Mouse (Mus musculus) B cell, adult (primary cell): ENCODE measurements around the gene Lum. TPM values are rescaled to one million over a fixed set of nuclear protein-coding genes. Genes with fewer than 3 reads are reported as not detected.

Experiments used
- total RNA-seq: library from RNA; stranded (reverse); gene quantifications from 4 replicates; pipeline ENCODE4 v1.2.4, GENCODE M21; 2023; ENCODE audit not compliant: inconsistent age

Lum gene
- total RNA-seq: not detected in 4 replicates

GRCm38 (mm10) chr10:97564957-97565856 lies at the start of gene Lum:
Gene Lum (plus strand): TSS chr10:97565128.

GRCm38 (mm10) chr10:97606579-97606978 lies 41.7 kb downstream of the Lum start, which contains the start of gene Kera:
Gene Kera (plus strand): TSS chr10:97606879.

Other genes with a start within 250 kb of the Lum start
- gene Dcn, start 85.5 kb upstream of the Lum start, total RNA-seq: 0.78 to 2.0 TPM (median 0.92 TPM) in 4 replicates
- not detected in 4 replicates for gene Kera, start 41.8 kb downstream of the Lum start, total RNA-seq
- gene Epyc, start 78.9 kb downstream of the Lum start, total RNA-seq: not detected in 4 replicates
- not detected in 4 replicates for gene Ccer1, start 127.9 kb downstream of the Lum start, total RNA-seq
- gene C030005K15Rik, start 161.6 kb downstream of the Lum start, total RNA-seq: not detected in 4 replicates